Mouse (Mus musculus): ENCODE results near the gene Tpx2.

The Tpx2 gene

DNA sequence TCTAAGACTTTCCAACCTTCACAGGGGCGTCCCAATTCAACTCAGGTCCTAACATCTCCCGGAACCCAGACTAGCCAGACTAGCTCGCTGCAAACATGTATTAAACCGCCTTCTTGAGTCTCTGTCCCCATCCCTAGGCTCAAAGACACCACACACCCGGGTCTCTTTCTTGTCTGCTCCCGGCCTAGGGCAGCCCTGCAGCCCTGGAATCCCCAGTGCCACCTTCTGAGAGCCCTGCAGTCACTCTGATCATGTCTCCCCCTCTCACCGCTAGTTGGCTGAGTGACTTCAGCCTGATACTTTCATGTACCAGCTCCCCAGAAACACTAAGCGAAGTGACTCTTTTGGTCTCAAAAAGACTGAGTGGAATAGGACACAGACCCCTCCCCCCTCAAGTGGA is 95.8 kb downstream of the Tpx2 start:
- no peak for DNase-seq (ENCODE audit: low spot score)

- DNase-seq (ENCODE audit: low spot score): no peak
These were observed 96.2 kb downstream of the Tpx2 start for GRCm38 (mm10) chr2:152944013-152944412.
